Mouse (Mus musculus): ENCODE data around the gene Mrpl45. TPM values are rescaled to one million over a fixed set of nuclear protein-coding genes. Genes with fewer than 3 reads are reported as not detected.

The Mrpl45 gene
- polyA plus RNA-seq, 1 experiment from 2014 or later: 56.5 TPM

DNA sequence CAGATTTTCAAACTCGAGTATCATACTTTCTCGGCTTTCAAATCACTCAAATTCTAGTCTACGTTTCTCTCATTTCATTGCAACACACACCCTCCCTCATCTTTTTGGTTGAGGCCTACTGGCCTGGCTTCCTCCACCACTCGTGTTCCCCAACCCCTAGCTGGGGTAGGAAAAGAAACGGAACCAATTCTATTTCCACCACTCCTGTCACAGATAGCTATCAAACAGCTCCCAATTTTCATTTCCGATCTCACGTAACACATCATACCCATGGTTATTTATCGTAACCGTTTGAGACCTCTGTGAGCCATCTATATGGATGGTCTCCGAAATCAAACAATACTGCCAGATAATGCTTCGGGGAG is 36.5 kb upstream of the Mrpl45 start:
- H3K4me2 ChIP-seq (replicated peaks; ENCODE audit: low read depth, low read length): peak overlapping the region; percentile 78
- H3K4me1 ChIP-seq (ENCODE audit: insufficient read depth, low read length): peaks cover 17% of the 10 kb centered on the region
- WGBS: 16% methylated on average over 11 of the region's 11 CpGs
- H3K4me3 ChIP-seq (ENCODE audit: low read length): peak overlapping the region; percentile 100
- H3K27me3 ChIP-seq (ENCODE audit: insufficient read depth, low read length): no peaks in the 10 kb centered on the region
- peak overlapping the region; percentile 99 for H3K9ac ChIP-seq (replicated peaks; ENCODE audit: low read length)
- no peaks in the 10 kb centered on the region for H3K9me3 ChIP-seq (ENCODE audit: low read length)
- ATAC-seq (ENCODE audit: low FRiP score, low TSS enrichment): no peak
- H3K36me3 ChIP-seq (ENCODE audit: insufficient read depth, low read length): no peaks in the 10 kb centered on the region
- peak overlapping the region; percentile 97 for H3K27ac ChIP-seq (ENCODE audit: low read length)

- H3K27me3 ChIP-seq (ENCODE audit: insufficient read depth, low read length): no peaks in the 10 kb centered on the region
- under 1% methylated on average over 47 of the region's 64 CpGs for WGBS
- H3K9ac ChIP-seq (replicated peaks; ENCODE audit: low read length): peak overlapping the region; percentile 99
- peak; percentile 90 for ATAC-seq (ENCODE audit: low FRiP score, low TSS enrichment)
- peak overlapping the region; percentile 100 for H3K4me3 ChIP-seq (ENCODE audit: low read length)
- H3K27ac ChIP-seq (ENCODE audit: low read length): peak overlapping the region; percentile 97
- no peaks in the 10 kb centered on the region for H3K36me3 ChIP-seq (ENCODE audit: insufficient read depth, low read length)
- peak overlapping the region; percentile 78 for H3K4me2 ChIP-seq (replicated peaks; ENCODE audit: low read depth, low read length)
- H3K9me3 ChIP-seq (ENCODE audit: low read length): no peaks in the 10 kb centered on the region
- peaks cover 17% of the 10 kb centered on the region for H3K4me1 ChIP-seq (ENCODE audit: insufficient read depth, low read length)
These were observed 35.9 kb upstream of the Mrpl45 start for GRCm38 (mm10) chr11:97279405-97280215.

- no peaks in the 10 kb centered on the region for H3K27me3 ChIP-seq (ENCODE audit: insufficient read depth, low read length)
- H3K27ac ChIP-seq (ENCODE audit: low read length): peak within 1 kb of the TSS; percentile 97
- H3K4me1 ChIP-seq (ENCODE audit: insufficient read depth, low read length): peaks cover 17% of the 10 kb centered on the region
- no peaks in the 10 kb centered on the region for H3K9me3 ChIP-seq (ENCODE audit: low read length)
- peak within 1 kb of the TSS; percentile 100 for H3K4me3 ChIP-seq (ENCODE audit: low read length)
- no peaks in the 10 kb centered on the region for H3K36me3 ChIP-seq (ENCODE audit: insufficient read depth, low read length)
- H3K4me2 ChIP-seq (replicated peaks; ENCODE audit: low read depth, low read length): peak within 1 kb of the TSS; percentile 78
- 0% methylated on average over 35 of the region's 83 CpGs for WGBS
- ATAC-seq (ENCODE audit: low FRiP score, low TSS enrichment): peak; percentile 76
- peak within 1 kb of the TSS; percentile 99 for H3K9ac ChIP-seq (replicated peaks; ENCODE audit: low read length)
These were observed 35.2 kb upstream of the Mrpl45 start, which contains the start of gene Npepps for GRCm38 (mm10) chr11:97280216-97280861. Npepps (minus strand) TSS chr11:97280638.

GRCm38 (mm10) chr11:97282179-97282578 is 33.3 kb upstream of the Mrpl45 start:
- Histone ChIP-seq H3K36me3 (ENCODE audit: insufficient read depth, low read length) (no peaks in the 10 kb centered on the region), H3K9me3 (ENCODE audit: low read length) (no peaks in the 10 kb centered on the region), H3K27me3 (ENCODE audit: insufficient read depth, low read length) (no peaks in the 10 kb centered on the region), H3K27ac (ENCODE audit: low read length) (no peak overlapping the region), H3K4me3 (ENCODE audit: low read length) (no peak overlapping the region), H3K9ac (replicated peaks; ENCODE audit: low read length) (no peak overlapping the region), H3K4me2 (replicated peaks; ENCODE audit: low read depth, low read length) (no peak overlapping the region), H3K4me1 (ENCODE audit: insufficient read depth, low read length) (peaks cover 25% of the 10 kb centered on the region)
- ATAC-seq (ENCODE audit: low FRiP score, low TSS enrichment): no peak
- WGBS: 83% methylated on average over 6 of the region's 6 CpGs

DNA sequence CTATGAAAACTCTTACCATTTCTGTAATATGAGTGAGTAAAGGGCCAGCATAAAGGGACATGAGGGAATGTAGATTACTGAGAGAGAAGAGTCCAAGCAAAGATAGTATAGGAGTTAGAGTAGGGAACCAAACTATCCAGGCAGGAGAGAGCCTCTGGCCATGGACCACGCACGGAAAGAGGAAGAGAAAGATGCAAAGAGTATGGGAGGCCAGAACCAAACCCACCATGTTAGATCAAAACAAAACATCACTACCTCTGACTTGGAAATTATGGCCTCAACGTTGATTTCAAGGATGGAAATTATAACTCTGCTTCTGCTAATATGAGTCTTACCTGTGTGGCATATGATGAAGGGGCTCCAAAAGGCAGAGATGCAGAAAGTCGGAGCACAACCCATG is 30.7 kb upstream of the Mrpl45 start:
- no peaks in the 10 kb centered on the region for H3K27me3 ChIP-seq (ENCODE audit: insufficient read depth, low read length)

DNA sequence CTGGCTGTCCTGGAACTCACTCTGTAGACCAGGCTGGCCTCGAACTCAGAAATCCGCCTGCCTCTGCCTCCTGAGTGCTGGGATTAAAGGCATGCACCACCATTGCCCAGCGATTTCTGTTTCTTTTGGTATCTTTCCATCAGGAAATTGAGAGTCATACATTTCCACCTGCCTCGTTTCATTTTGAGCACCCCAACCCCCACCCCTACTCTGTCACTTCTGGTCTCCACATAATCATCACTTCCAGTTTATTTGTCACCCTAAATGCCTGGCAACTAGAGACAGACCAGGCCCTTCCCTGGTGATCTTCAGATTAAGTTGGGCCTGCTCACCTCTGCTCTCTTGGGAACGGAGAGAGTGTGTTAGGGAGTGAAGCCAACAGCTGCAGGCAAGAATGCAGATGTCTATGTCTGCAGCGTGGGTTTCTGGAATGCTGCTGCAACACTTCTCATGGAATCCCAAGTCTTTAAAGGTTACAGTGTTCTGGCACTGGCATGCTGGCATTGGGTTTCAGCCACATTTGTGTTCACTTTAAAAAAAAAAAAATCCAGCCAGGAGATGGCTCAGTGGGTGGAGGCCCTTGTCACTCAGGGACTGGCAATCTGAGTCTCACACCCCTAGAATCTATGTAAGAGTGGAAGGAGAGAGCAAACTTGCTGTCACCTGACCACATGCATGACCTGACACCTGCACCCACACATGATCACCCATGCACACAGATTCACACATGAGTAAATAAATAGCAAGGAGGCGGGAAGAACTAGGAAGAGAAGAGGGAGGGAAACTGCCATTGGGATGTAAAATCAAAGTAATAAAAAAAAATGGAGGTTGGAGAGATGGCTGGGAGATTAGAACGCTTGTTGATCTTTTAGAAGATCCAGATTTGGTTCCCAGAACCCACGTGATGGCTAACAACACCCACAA is 29.4 kb upstream of the Mrpl45 start:
- Histone ChIP-seq H3K4me1 (ENCODE audit: insufficient read depth, low read length) (peaks cover 8% of the 10 kb centered on the region), H3K9me3 (ENCODE audit: low read length) (no peaks in the 10 kb centered on the region), H3K4me2 (replicated peaks; ENCODE audit: low read depth, low read length) (no peak overlapping the region), H3K36me3 (ENCODE audit: insufficient read depth, low read length) (no peaks in the 10 kb centered on the region), H3K9ac (replicated peaks; ENCODE audit: low read length) (no peak overlapping the region), H3K27ac (ENCODE audit: low read length) (no peak overlapping the region), H3K4me3 (ENCODE audit: low read length) (no peak overlapping the region), H3K27me3 (ENCODE audit: insufficient read depth, low read length) (no peaks in the 10 kb centered on the region)
- 54% methylated on average over 9 of the region's 9 CpGs for WGBS
- ATAC-seq (ENCODE audit: low FRiP score, low TSS enrichment): no peak

More for the DNA sequence above, 30.7 kb upstream of the Mrpl45 start:
- Histone ChIP-seq H3K27ac (ENCODE audit: low read length) (no peak overlapping the region), H3K4me2 (replicated peaks; ENCODE audit: low read depth, low read length) (no peak overlapping the region), H3K9me3 (ENCODE audit: low read length) (no peaks in the 10 kb centered on the region), H3K9ac (replicated peaks; ENCODE audit: low read length) (no peak overlapping the region), H3K4me1 (ENCODE audit: insufficient read depth, low read length) (peaks cover 11% of the 10 kb centered on the region), H3K36me3 (ENCODE audit: insufficient read depth, low read length) (no peaks in the 10 kb centered on the region), H3K4me3 (ENCODE audit: low read length) (no peak overlapping the region)
- 75% methylated on average over 4 of the region's 4 CpGs for WGBS
- ATAC-seq (ENCODE audit: low FRiP score, low TSS enrichment): no peak

- Histone ChIP-seq H3K36me3 (ENCODE audit: insufficient read depth, low read length) (no peaks in the 10 kb centered on the region), H3K4me3 (ENCODE audit: low read length) (no peak overlapping the region), H3K27me3 (ENCODE audit: insufficient read depth, low read length) (no peaks in the 10 kb centered on the region), H3K4me2 (replicated peaks; ENCODE audit: low read depth, low read length) (no peak overlapping the region), H3K9ac (replicated peaks; ENCODE audit: low read length) (no peak overlapping the region), H3K9me3 (ENCODE audit: low read length) (no peaks in the 10 kb centered on the region), H3K4me1 (ENCODE audit: insufficient read depth, low read length) (peaks cover 8% of the 10 kb centered on the region), H3K27ac (ENCODE audit: low read length) (no peak overlapping the region)
- 44% methylated on average over 6 of the region's 6 CpGs for WGBS
- ATAC-seq (ENCODE audit: low FRiP score, low TSS enrichment): no peak
These were observed 28.5 kb upstream of the Mrpl45 start for GRCm38 (mm10) chr11:97286973-97287372.

GRCm38 (mm10) chr11:97287643-97288042 is 27.9 kb upstream of the Mrpl45 start:
- H3K36me3 ChIP-seq (ENCODE audit: insufficient read depth, low read length): no peaks in the 10 kb centered on the region
- no peak overlapping the region for H3K9ac ChIP-seq (replicated peaks; ENCODE audit: low read length)
- H3K4me3 ChIP-seq (ENCODE audit: low read length): no peak overlapping the region
- no peaks in the 10 kb centered on the region for H3K27me3 ChIP-seq (ENCODE audit: insufficient read depth, low read length)
- H3K4me2 ChIP-seq (replicated peaks; ENCODE audit: low read depth, low read length): no peak overlapping the region
- H3K27ac ChIP-seq (ENCODE audit: low read length): no peak overlapping the region
- ATAC-seq (ENCODE audit: low FRiP score, low TSS enrichment): no peak
- peaks cover 8% of the 10 kb centered on the region for H3K4me1 ChIP-seq (ENCODE audit: insufficient read depth, low read length)
- H3K9me3 ChIP-seq (ENCODE audit: low read length): no peaks in the 10 kb centered on the region

GRCm38 (mm10) chr11:97289276-97290230 is 26.0 kb upstream of the Mrpl45 start:
- WGBS: 46% methylated on average over 12 of the region's 12 CpGs
- H3K9me3 ChIP-seq (ENCODE audit: low read length): no peaks in the 10 kb centered on the region

More at GRCm38 (mm10) chr11:97289276-97290230, 26.0 kb upstream of the Mrpl45 start:
- Histone ChIP-seq H3K4me3 (ENCODE audit: low read length) (no peak overlapping the region), H3K4me1 (ENCODE audit: insufficient read depth, low read length) (peaks cover 8% of the 10 kb centered on the region), H3K36me3 (ENCODE audit: insufficient read depth, low read length) (no peaks in the 10 kb centered on the region), H3K9ac (replicated peaks; ENCODE audit: low read length) (no peak overlapping the region), H3K4me2 (replicated peaks; ENCODE audit: low read depth, low read length) (no peak overlapping the region), H3K27ac (ENCODE audit: low read length) (no peak overlapping the region), H3K27me3 (ENCODE audit: insufficient read depth, low read length) (no peaks in the 10 kb centered on the region)
- no peak for ATAC-seq (ENCODE audit: low FRiP score, low TSS enrichment)
